Mouse (Mus musculus) urinary bladder, postnatal 4 days (tissue): ENCODE data around the gene Wwox.

ENCODE experiments used
- DNase-seq, 2 experiments: peaks; one replicate each; pipeline ENCODE4 v3.0.0; 2021 to 2022; ENCODE audit warnings: low spot score in 2 of 2

The Wwox gene

GRCm38 (mm10) chr8:114897432-114897831, 458.0 kb downstream of the Wwox start:
- no peak for DNase-seq

DNA sequence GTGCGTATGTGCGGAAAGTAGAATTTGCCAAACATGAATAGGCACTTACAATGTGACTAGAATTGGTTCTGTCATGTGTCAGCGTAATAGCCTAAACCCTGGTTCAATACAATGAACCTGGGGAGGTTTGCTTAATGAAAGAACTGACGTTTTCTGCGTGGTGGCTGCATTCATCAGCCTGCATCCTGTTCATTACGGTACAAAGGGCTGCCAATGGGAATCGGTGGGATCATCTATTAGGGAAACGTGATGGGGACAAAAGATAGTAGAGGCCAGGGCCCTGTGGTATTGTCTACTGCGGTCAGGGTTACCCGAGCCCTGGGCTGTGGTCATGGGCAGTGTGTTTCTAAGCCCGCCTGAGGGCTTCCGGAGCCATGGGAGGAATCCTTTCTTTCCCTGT, 459.7 kb downstream of the Wwox start:
- DNase-seq: no peak

- no peak for DNase-seq
Observed at GRCm38 (mm10) chr8:114902584-114902983, 463.1 kb downstream of the Wwox start.

DNA sequence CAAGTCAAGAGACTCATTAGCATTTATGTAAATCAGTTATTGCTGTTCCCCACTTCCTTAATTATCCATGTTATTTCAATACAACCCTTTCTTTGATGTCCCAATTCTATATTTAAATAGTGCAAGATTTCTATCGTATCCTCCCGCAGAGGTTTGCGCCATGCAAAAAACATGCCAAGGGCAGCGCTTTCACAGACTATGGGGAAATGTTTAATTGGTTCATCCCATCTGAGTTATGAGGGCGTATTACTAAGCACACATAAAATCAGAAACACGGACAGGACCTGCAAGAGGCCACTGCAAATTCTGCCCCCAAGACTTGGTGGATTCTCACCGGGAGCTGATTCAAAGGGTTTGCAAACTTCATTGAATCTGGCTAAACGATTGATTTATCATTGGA, 468.6 kb downstream of the Wwox start:
- no peak for DNase-seq

GRCm38 (mm10) chr8:114908589-114908988, 469.1 kb downstream of the Wwox start:
- DNase-seq: no peak

DNA sequence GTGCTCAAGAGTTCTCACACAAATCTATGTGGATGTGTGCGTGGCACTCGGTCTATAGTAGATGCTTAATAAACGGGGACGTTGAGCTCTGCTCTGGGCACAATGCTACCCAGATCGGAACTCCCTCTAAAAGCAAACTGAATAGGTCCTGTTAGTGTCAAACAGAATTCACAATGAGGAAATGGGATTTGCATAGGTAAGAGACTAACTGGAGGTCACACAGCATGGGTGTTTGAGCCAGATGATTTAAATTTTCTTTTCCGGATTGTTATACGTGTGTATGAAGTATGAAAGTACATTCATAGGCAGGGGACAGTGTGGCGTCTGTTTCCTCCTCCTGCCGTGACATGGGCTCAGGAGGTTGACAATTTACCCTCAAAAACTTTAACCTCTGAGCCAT, 469.7 kb downstream of the Wwox start:
- DNase-seq: no peak

GRCm38 (mm10) chr8:114911031-114911580, 471.7 kb downstream of the Wwox start:
- no peak for DNase-seq

- no peak for DNase-seq
Observed at GRCm38 (mm10) chr8:114923629-114924028, 484.2 kb downstream of the Wwox start.

DNA sequence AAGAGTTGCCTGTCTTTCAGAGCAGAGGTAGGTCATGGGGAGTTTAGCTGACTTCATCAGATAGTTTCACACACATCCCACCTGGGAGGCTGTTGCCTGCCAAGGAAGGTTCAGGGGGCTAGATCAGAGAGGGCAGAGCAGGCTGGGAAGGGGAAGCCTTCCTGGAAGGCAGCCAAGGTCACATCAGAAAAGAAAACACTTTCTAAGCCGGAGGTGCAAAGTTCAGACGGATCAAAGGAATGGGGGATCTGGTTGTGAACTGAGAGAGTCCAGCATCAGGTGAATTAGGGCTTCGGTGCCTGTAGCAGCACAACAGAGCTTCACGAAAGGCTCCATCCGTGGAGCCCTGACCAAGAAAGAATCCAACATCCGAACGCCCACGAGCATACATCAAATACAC, 488.0 kb downstream of the Wwox start:
- no peak for DNase-seq

GRCm38 (mm10) chr8:114927917-114928316, 488.5 kb downstream of the Wwox start:
- no peak for DNase-seq

DNA sequence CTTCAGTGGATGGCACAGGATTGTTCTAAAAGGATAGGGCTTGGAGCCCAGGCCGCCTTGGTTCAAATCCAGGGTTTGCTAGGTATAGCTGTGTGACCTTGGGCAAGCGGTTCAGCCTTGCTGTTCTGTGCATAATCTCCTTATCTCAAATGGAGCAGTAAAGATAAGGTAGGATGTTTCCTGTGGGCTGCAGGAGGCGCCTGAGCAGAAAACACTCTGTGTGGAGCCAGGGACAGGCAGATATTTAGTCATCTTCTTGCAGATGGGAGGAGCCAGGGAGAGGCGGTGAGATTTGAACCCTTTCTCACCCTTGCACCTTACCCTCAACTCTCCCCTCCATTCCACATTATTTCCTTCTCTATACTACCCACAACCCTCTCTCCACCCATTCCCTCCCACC, 490.1 kb downstream of the Wwox start:
- no peak for DNase-seq

DNA sequence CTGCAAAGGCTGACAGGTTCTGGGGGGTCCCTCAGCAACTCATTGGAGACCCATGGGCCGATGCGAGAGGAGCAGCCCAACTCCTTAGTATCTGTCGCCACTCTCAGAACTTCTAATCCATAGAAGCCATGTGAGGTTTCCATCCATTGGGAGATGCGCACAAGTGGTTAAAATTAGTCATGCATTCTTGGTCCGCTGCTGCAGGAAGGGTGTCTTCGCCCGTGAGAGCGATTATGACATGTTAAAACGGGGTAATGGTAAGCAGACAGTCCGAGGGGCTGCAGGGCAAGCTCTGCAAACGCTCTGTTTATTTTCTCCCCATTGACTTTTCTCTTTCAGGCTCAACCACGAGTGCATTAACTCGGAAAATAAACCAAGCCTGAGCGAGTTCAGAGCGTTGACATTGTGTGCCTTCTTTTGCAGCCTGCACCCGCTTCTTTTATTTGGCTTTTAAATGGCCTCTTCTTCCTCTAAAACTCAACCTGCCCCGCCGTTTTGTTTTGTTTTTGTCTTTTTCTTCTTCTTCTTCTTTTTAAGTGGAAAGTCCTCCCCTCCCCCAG, 492.7 kb downstream of the Wwox start:
- no peak for DNase-seq

GRCm38 (mm10) chr8:114933248-114933647, 493.8 kb downstream of the Wwox start:
- no peak for DNase-seq

GRCm38 (mm10) chr8:114936887-114937286, 497.4 kb downstream of the Wwox start:
- no peak for DNase-seq

- DNase-seq: no peak
Observed at GRCm38 (mm10) chr8:114939338-114939737, 499.9 kb downstream of the Wwox start.

GRCm38 (mm10) chr8:114941096-114941495, 501.6 kb downstream of the Wwox start:
- no peak for DNase-seq

DNA sequence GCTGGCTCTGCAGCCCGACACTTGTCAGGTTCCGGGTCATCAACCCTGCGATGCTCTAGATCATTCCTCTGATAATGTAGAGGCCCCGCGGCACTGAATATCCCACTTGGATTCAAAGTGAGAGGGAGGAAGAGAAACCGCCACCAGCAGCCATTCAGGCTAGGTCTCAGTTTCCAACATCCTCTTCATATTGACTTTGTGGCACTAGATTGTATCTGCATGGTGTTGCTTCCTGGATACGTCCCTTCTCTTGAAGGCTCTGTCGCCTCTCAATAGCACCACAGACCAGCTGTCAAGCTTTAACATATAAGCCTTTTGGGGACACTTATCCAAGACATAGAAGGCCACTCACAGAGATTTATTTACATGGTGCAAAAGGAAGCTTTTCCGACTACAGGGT, 502.2 kb downstream of the Wwox start:
- DNase-seq: no peak

- no peak for DNase-seq
Observed at GRCm38 (mm10) chr8:114947921-114948320, 508.5 kb downstream of the Wwox start.

- no peak for DNase-seq
Observed at GRCm38 (mm10) chr8:114956377-114957168, 517.1 kb downstream of the Wwox start.

DNA sequence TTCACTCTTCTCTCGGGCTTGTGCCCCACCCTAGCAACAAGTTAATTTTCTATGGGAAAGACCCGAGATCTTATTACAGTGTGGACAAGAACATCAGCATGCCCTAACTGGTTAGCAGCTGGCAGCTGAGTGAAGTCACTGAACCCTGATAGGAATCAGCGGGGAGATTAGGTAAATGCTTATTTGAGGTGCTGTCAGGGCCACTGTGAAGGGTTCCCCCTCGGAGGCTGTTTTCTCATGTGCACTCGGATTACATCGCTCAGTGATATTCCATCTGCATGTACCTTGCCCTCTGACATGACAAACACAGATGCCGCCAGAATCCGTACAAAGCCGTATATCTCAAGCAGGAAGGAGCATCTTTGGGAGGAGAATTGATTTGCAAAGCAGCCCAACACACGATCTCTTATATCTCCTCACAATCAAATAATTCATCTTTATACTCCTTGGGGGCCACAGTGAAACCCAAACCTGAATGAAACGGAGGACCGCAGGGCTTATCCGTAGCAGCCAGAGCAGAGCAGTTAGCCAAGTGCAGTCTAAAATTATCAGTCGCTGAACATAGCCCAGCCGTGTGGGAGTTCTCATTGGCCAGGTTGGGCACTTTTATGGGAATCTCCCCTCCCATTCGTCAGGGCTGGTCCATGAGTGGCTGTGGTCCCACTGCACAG, 519.1 kb downstream of the Wwox start:
- no peak for DNase-seq

DNA sequence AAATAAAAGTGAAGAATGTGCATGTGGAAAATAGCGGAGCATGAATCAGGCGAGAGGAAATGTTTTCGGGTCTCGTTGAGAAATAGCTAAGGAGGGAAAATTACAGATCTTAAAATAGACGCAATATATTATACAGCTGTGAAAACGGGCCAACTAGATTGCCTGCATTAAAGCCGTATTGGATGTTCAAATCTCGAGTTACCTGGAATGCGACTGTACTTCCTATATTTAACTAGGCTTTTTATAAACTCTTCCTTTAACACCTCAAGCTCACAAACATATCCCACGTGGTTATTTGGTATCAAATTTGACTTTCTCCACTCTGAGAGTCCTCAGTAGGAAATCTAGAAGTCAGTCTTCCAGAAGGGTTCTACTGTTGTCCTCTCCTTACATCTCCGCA, 520.0 kb downstream of the Wwox start:
- no peak for DNase-seq

GRCm38 (mm10) chr8:114962494-114962893, 523.0 kb downstream of the Wwox start:
- DNase-seq: no peak

GRCm38 (mm10) chr8:114963282-114963681, 523.8 kb downstream of the Wwox start:
- DNase-seq: no peak
